Mouse (Mus musculus) megakaryocyte, embryonic 14.5 days (primary cell): Measurements from ENCODE around the gene Klhl29. TPM values are rescaled to one million over a fixed set of nuclear protein-coding genes. Genes with fewer than 3 reads are reported as not detected.
"Not testable (repeated sequence)": the region's sequence is repeated elsewhere in the genome, so short reads cannot be mapped to it uniquely, and the experiment has no call there.

ENCODE experiments used
- H3K27me3 ChIP-seq: replicated peaks from 2 replicates; pipeline ENCODE3; 2012; ENCODE audit warnings: inconsistent platforms
- H3K36me3 ChIP-seq: replicated peaks from 2 replicates; pipeline ENCODE3; 2012; ENCODE audit warnings: low read length, inconsistent platforms, mixed read lengths
- H3K4me1 ChIP-seq: 2 replicates; pipeline ENCODE4 v1.6.1; 2012; ENCODE audit warnings: inconsistent platforms
- H3K4me3 ChIP-seq: replicated peaks from 2 replicates; pipeline ENCODE3; 2012; ENCODE audit warnings: moderate library complexity, mild to moderate bottlenecking, inconsistent platforms
- H3K9me3 ChIP-seq: 2 replicates; pipeline ENCODE4 v1.6.1; 2012; ENCODE audit warnings: inconsistent platforms
- FLI1 ChIP-seq: IDR thresholded peaks from 2 replicates; pipeline ENCODE4 v1.6.1; 2012; ENCODE audit warnings: low read length, inconsistent platforms, mixed read lengths
- GATA1 ChIP-seq: IDR thresholded peaks from 3 replicates; pipeline ENCODE4 v1.6.1; 2012; ENCODE audit warnings: mixed read lengths, low read length, inconsistent platforms, borderline replicate concordance
- polyA plus RNA-seq: library from polyadenylated mRNA; stranded (reverse); fragments of >175 nt; gene quantifications from 2 replicates; pipeline ENCODE4 v1.2.3, GENCODE M21; 2012; ENCODE audit warnings: low replicate concordance; ENCODE audit not compliant: insufficient read depth

The Klhl29 gene
- polyA plus RNA-seq, 1 experiment, result 0.08 TPM

- Histone ChIP-seq H3K36me3 (no peaks in the 10 kb centered on the region), H3K4me1 (no peaks in the 10 kb centered on the region), H3K27me3 (no peaks in the 10 kb centered on the region), H3K9me3 (no peaks in the 10 kb centered on the region), H3K4me3 (no peak overlapping the region)
- TF ChIP-seq GATA1 (no peak), FLI1 (no peak)
These were observed 17.0 kb downstream of the Klhl29 start for GRCm38 (mm10) chr12:5358497-5358896.

GRCm38 (mm10) chr12:5353416-5353815 is 22.1 kb downstream of the Klhl29 start:
- no peak for TF ChIP-seq GATA1
- TF ChIP-seq FLI1, result no peak
- Histone ChIP-seq H3K4me3 (no peak overlapping the region), H3K9me3 (no peaks in the 10 kb centered on the region), H3K27me3 (no peaks in the 10 kb centered on the region), H3K4me1 (no peaks in the 10 kb centered on the region), H3K36me3 (no peaks in the 10 kb centered on the region)

- no peaks in the 10 kb centered on the region for H3K36me3 ChIP-seq
- H3K9me3 ChIP-seq, result no peaks in the 10 kb centered on the region
- no peak for TF ChIP-seq FLI1
- TF ChIP-seq GATA1, result no peak
- H3K27me3 ChIP-seq, result no peaks in the 10 kb centered on the region
- no peaks in the 10 kb centered on the region for H3K4me1 ChIP-seq
- no peak overlapping the region for H3K4me3 ChIP-seq
These were observed 22.7 kb downstream of the Klhl29 start for GRCm38 (mm10) chr12:5352771-5353170.

GRCm38 (mm10) chr12:5350491-5351285 is 24.8 kb downstream of the Klhl29 start:
- H3K27me3 ChIP-seq, result no peaks in the 10 kb centered on the region
- H3K36me3 ChIP-seq, result no peaks in the 10 kb centered on the region
- no peak for TF ChIP-seq FLI1
- TF ChIP-seq GATA1, result no peak

GRCm38 (mm10) chr12:5345088-5345487 is 30.4 kb downstream of the Klhl29 start:
- Histone ChIP-seq H3K27me3 (no peaks in the 10 kb centered on the region), H3K4me1 (no peaks in the 10 kb centered on the region), H3K36me3 (no peaks in the 10 kb centered on the region), H3K9me3 (peaks cover 8% of the 10 kb centered on the region; the same call in 1 of the 2 replicates), H3K4me3 (no peak overlapping the region)
- TF ChIP-seq FLI1 (no peak), GATA1 (no peak)

More at GRCm38 (mm10) chr12:5350491-5351285, 24.8 kb downstream of the Klhl29 start:
- Histone ChIP-seq H3K4me1 (no peaks in the 10 kb centered on the region), H3K4me3 (no peak overlapping the region), H3K9me3 (no peaks in the 10 kb centered on the region)

- not testable (repeated sequence) for H3K4me3 ChIP-seq, H3K27me3 ChIP-seq, H3K4me1 ChIP-seq, H3K36me3 ChIP-seq
- H3K9me3 ChIP-seq, result peaks cover 14% of the 10 kb centered on the region; the same call in 1 of the 2 replicates
These were observed 31.0 kb downstream of the Klhl29 start for GRCm38 (mm10) chr12:5344457-5344856.

- TF ChIP-seq GATA1, result no peak
- no peak for TF ChIP-seq FLI1
- H3K4me3 ChIP-seq, result no peak overlapping the region
- peaks cover 17% of the 10 kb centered on the region; the same call in 1 of the 2 replicates for H3K9me3 ChIP-seq
- H3K36me3 ChIP-seq, result no peaks in the 10 kb centered on the region
- no peaks in the 10 kb centered on the region for H3K4me1 ChIP-seq
- no peaks in the 10 kb centered on the region for H3K27me3 ChIP-seq
These were observed 35.3 kb downstream of the Klhl29 start for GRCm38 (mm10) chr12:5340151-5340603.

GRCm38 (mm10) chr12:5336927-5337712 is 38.4 kb downstream of the Klhl29 start:
- no peak for TF ChIP-seq GATA1
- TF ChIP-seq FLI1, result no peak
- Histone ChIP-seq H3K9me3 (peaks cover 19% of the 10 kb centered on the region; the same call in 1 of the 2 replicates), H3K4me1 (no peaks in the 10 kb centered on the region), H3K27me3 (no peaks in the 10 kb centered on the region), H3K4me3 (no peak overlapping the region), H3K36me3 (no peaks in the 10 kb centered on the region)

- no peaks in the 10 kb centered on the region for H3K4me1 ChIP-seq
- H3K9me3 ChIP-seq, result peaks cover 16% of the 10 kb centered on the region; the same call in 1 of the 2 replicates
- TF ChIP-seq GATA1 (no peak), FLI1 (no peak)
These were observed 39.2 kb downstream of the Klhl29 start for GRCm38 (mm10) chr12:5336331-5336730.

GRCm38 (mm10) chr12:5334956-5335355 is 40.5 kb downstream of the Klhl29 start:
- Histone ChIP-seq H3K9me3 (peaks cover 17% of the 10 kb centered on the region; the same call in 1 of the 2 replicates), H3K36me3 (no peaks in the 10 kb centered on the region), H3K4me1 (no peaks in the 10 kb centered on the region), H3K4me3 (no peak overlapping the region), H3K27me3 (no peaks in the 10 kb centered on the region)
- no peak for TF ChIP-seq FLI1
- no peak for TF ChIP-seq GATA1

More at GRCm38 (mm10) chr12:5336331-5336730, 39.2 kb downstream of the Klhl29 start:
- Histone ChIP-seq H3K4me3 (no peak overlapping the region), H3K36me3 (no peaks in the 10 kb centered on the region), H3K27me3 (no peaks in the 10 kb centered on the region)
